Mouse (Mus musculus): ENCODE measurements at regions not wholly inside any gene's neighbourhood (a gene's known extent, or its start where the extent isn't known, plus 50 kb on each side); places are given as distances from the start of the nearest gene placed in this dataset.
"Not testable (repeated sequence)": the region's sequence is repeated elsewhere in the genome, so short reads cannot be mapped to it uniquely, and the experiment has no call there.

- DNase-seq (ENCODE audit: low spot score in 2 of 2) = no peak
These were observed 300.3 kb downstream of the Abcc12 start for GRCm38 (mm10) chr8:86280093-86280721.

GRCm38 (mm10) chr8:86275699-86276098, 304.8 kb downstream of the Abcc12 start:
- DNase-seq (ENCODE audit: low spot score in 2 of 2) = no peak

- DNase-seq (ENCODE audit: low spot score in 2 of 2) = no peak
These were observed 306.7 kb downstream of the Abcc12 start for GRCm38 (mm10) chr8:86273811-86274210.

- no peak for DNase-seq (ENCODE audit: low spot score in 2 of 2)
These were observed 307.9 kb downstream of the Abcc12 start for GRCm38 (mm10) chr8:86272626-86273025.

- no peak for DNase-seq (ENCODE audit: low spot score in 2 of 2)
These were observed 309.0 kb downstream of the Abcc12 start for GRCm38 (mm10) chr8:86271477-86271876.

GRCm38 (mm10) chr8:86258011-86258410, 322.5 kb downstream of the Abcc12 start:
- DNase-seq (ENCODE audit: low spot score in 2 of 2) = no peak

- no peak for DNase-seq (ENCODE audit: low spot score in 2 of 2)
These were observed 325.1 kb downstream of the Abcc12 start for GRCm38 (mm10) chr8:86255431-86255830.

- DNase-seq (ENCODE audit: low spot score in 2 of 2) = no peak
These were observed 325.8 kb downstream of the Abcc12 start for GRCm38 (mm10) chr8:86254680-86255079.

- no peak for DNase-seq (ENCODE audit: low spot score in 2 of 2)
These were observed 327.7 kb downstream of the Abcc12 start for GRCm38 (mm10) chr8:86252696-86253355.

- DNase-seq (ENCODE audit: low spot score in 2 of 2) = no peak
These were observed 345.8 kb downstream of the Abcc12 start for GRCm38 (mm10) chr8:86234696-86235095.

GRCm38 (mm10) chr8:86231994-86232393, 348.5 kb downstream of the Abcc12 start:
- not testable (repeated sequence) for DNase-seq (ENCODE audit: low spot score in 2 of 2)

- DNase-seq (ENCODE audit: low spot score in 2 of 2) = no peak
These were observed 355.6 kb downstream of the Abcc12 start for GRCm38 (mm10) chr8:86224851-86225250.

- DNase-seq (ENCODE audit: low spot score in 2 of 2) = no peak
These were observed 357.8 kb downstream of the Abcc12 start for GRCm38 (mm10) chr8:86222715-86223114.

- no peak for DNase-seq (ENCODE audit: low spot score in 2 of 2)
These were observed 358.3 kb downstream of the Abcc12 start for GRCm38 (mm10) chr8:86222228-86222627.

- DNase-seq (ENCODE audit: low spot score in 2 of 2) = no peak
These were observed 366.1 kb downstream of the Abcc12 start for GRCm38 (mm10) chr8:86214399-86214798.

- DNase-seq (ENCODE audit: low spot score in 2 of 2) = no peak
These were observed 368.0 kb downstream of the Abcc12 start for GRCm38 (mm10) chr8:86212461-86212860.

- no peak for DNase-seq (ENCODE audit: low spot score in 2 of 2)
These were observed 368.1 kb downstream of the Phkb start for GRCm38 (mm10) chr8:86208812-86209262.

GRCm38 (mm10) chr8:86204421-86205229, 363.9 kb downstream of the Phkb start:
- no peak for DNase-seq (ENCODE audit: low spot score in 2 of 2)

GRCm38 (mm10) chr8:86203107-86203506, 362.3 kb downstream of the Phkb start:
- DNase-seq (ENCODE audit: low spot score in 2 of 2) = no peak

GRCm38 (mm10) chr8:86201830-86202229, 361.1 kb downstream of the Phkb start:
- no peak for DNase-seq (ENCODE audit: low spot score in 2 of 2)

GRCm38 (mm10) chr8:86192262-86192661, 351.5 kb downstream of the Phkb start:
- DNase-seq (ENCODE audit: low spot score in 2 of 2) = no peak

- DNase-seq (ENCODE audit: low spot score in 2 of 2) = no peak
These were observed 343.9 kb downstream of the Phkb start for GRCm38 (mm10) chr8:86184671-86185070.

- DNase-seq (ENCODE audit: low spot score in 2 of 2) = no peak
These were observed 340.0 kb downstream of the Phkb start for GRCm38 (mm10) chr8:86180793-86181192.
